ENCODE assay signal across 18 mouse cellular contexts in the genomic region with DNA sequence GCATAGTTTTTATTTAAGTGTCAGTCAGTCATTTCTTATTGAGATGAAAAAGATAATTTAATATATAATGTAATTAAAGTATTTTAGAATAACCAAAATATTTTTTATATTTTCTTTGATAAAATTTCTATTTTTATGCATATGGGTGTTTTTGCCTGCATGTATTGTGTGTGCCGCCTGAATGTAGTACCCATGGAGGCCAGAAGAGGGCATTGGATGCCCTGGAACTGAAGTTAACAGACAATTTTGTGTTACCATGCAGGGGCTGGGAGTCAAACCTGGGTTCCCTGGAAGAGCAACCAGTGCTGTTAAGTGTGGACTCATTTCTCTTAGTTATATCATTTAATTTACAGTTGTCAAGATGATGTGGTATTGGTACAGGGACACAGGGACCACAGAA.
DNase-seq lines count a peak whose midpoint lies in the region; ATAC-seq and TF ChIP-seq lines count a peak whose summit lies in the region.
"Had no signal": no experiment of that assay in that cellular context is flagged by ENCODE, and none has a peak within 500 bp of the region (broad histone marks: within the 10 kb centered on the region; RNA-seq: fewer than 3 reads in every experiment).

No protein-coding gene starts in this region.

- 73% methylated on average over 1 of the region's 1 CpGs for WGBS in heart, embryonic 12.5 days

- no peak overlapping the region for H3K4me3 ChIP-seq in layer of hippocampus, adult 2 months
- H3K4me3 ChIP-seq in E14TG2a.4 (replicated peaks; ENCODE audit: low read length) = no peak overlapping the region
- H3K4me3 ChIP-seq in heart, embryonic 12.5 days = no peak overlapping the region
- H3K4me3 ChIP-seq: embryonic facial prominence, embryonic 12.5 days; erythroblast, embryonic 14.5 days; forebrain, embryonic 13.5 days; heart, embryonic 15.5 days; lung, embryonic 15.5 days; midbrain, embryonic 12.5 days; neural tube, embryonic 12.5 days had no signal

- no peak for DNase-seq in layer of hippocampus, adult 2 months (ENCODE audit: low spot score in 2 of 2)
- no peak for DNase-seq in layer of hippocampus, adult 11-12 months (ENCODE audit: low spot score)
- peak; percentile 18 for DNase-seq in 416B (ENCODE audit: low read depth)
- DNase-seq in Patski (ENCODE audit: low read depth, low spot score) = no peak
- DNase-seq in neural tube, embryonic 10.5 days (ENCODE audit: extremely low spot score, low spot score) = no peak
- DNase-seq: adrenal gland, adult 8-10 months; cerebellum, adult 9-11 months; layer of hippocampus, postnatal 36 days; thymus, postnatal 36 days had no signal

- POLR2A ChIA-PET in Patski (lab: Charles Lee) = no interaction called here

- no peak overlapping the region for H3K4me2 ChIP-seq in heart, embryonic 12.5 days
- H3K4me2 ChIP-seq: embryonic facial prominence, embryonic 12.5 days; forebrain, embryonic 13.5 days; heart, embryonic 15.5 days; lung, embryonic 15.5 days; midbrain, embryonic 12.5 days; neural tube, embryonic 12.5 days had no signal

- no peaks in the 10 kb centered on the region for H3K27me3 ChIP-seq in E14TG2a.4 (ENCODE audit: insufficient read depth, low read length)
- peaks cover 8% of the 10 kb centered on the region for H3K27me3 ChIP-seq in Patski
- H3K27me3 ChIP-seq in heart, embryonic 12.5 days (replicated peaks) = no peaks in the 10 kb centered on the region
- H3K27me3 ChIP-seq: embryonic facial prominence, embryonic 12.5 days; forebrain, embryonic 13.5 days; heart, embryonic 15.5 days; lung, embryonic 15.5 days; midbrain, embryonic 12.5 days; neural tube, embryonic 12.5 days had no signal

- no peak overlapping the region for H3K27ac ChIP-seq in layer of hippocampus, adult 2 months
- H3K27ac ChIP-seq in heart, embryonic 12.5 days (ENCODE audit: poor library complexity, severe bottlenecking) = no peak overlapping the region
- H3K27ac ChIP-seq: embryonic facial prominence, embryonic 12.5 days; forebrain, embryonic 13.5 days; heart, embryonic 15.5 days; lung, embryonic 15.5 days; midbrain, embryonic 12.5 days; neural tube, embryonic 12.5 days had no signal

- 0 out of 2 replicates have a peak, but pooled peaks cover 2% of the 10 kb centered on the region for H3K9me3 ChIP-seq in E14TG2a.4 (ENCODE audit: low read length)
- 0 out of 2 replicates have a peak, but pooled peaks cover 3% of the 10 kb centered on the region for H3K9me3 ChIP-seq in heart, embryonic 12.5 days (replicated peaks)
- H3K9me3 ChIP-seq: embryonic facial prominence, embryonic 12.5 days; heart, embryonic 15.5 days; lung, embryonic 15.5 days; midbrain, embryonic 12.5 days; neural tube, embryonic 12.5 days had no signal

- TF ChIP-seq CTCF in layer of hippocampus, adult 2 months (conservative IDR thresholded peaks at IDR 0.05) = peak; percentile 34
- TF ChIP-seq CTCF in E14TG2a.4 (conservative IDR thresholded peaks at IDR 0.05; ENCODE audit: low read length) = peak; percentile 79
- TF ChIP-seq CTCF in Patski (IDR thresholded peaks at IDR 0.05) = peak; percentile 49

- H3K36me3 ChIP-seq in E14TG2a.4 (ENCODE audit: insufficient read depth, low read length) = no peaks in the 10 kb centered on the region
- H3K36me3 ChIP-seq in heart, embryonic 12.5 days = no peaks in the 10 kb centered on the region
- H3K36me3 ChIP-seq: embryonic facial prominence, embryonic 12.5 days; heart, embryonic 15.5 days; lung, embryonic 15.5 days; midbrain, embryonic 12.5 days; neural tube, embryonic 12.5 days had no signal

- CTCF ChIA-PET in Patski (lab: Charles Lee) = no interaction called here

- in situ Hi-C loops in Patski (cut with MboI; ENCODE audit: low pct_unique_long_range_greater_than_20kb) = no loop called here

- no peak overlapping the region for H3K9ac ChIP-seq in heart, embryonic 12.5 days
- H3K9ac ChIP-seq: embryonic facial prominence, embryonic 12.5 days; forebrain, embryonic 13.5 days; heart, embryonic 15.5 days; lung, embryonic 15.5 days; midbrain, embryonic 12.5 days; neural tube, embryonic 12.5 days had no signal

- ATAC-seq in Patski = no peak
- no peak for ATAC-seq in heart, embryonic 12.5 days (ENCODE audit: insufficient number of reproducible peaks, low FRiP score)
- ATAC-seq: forebrain, embryonic 13.5 days had no signal

- H3K4me1 ChIP-seq in E14TG2a.4 (replicated peaks; ENCODE audit: low read depth, low read length) = no peaks in the 10 kb centered on the region
- no peaks in the 10 kb centered on the region for H3K4me1 ChIP-seq in heart, embryonic 12.5 days (replicated peaks)
- H3K4me1 ChIP-seq: embryonic facial prominence, embryonic 12.5 days; forebrain, embryonic 13.5 days; heart, embryonic 15.5 days; lung, embryonic 15.5 days; midbrain, embryonic 12.5 days; neural tube, embryonic 12.5 days had no signal
